Mouse (Mus musculus) cerebellum, adult 2 months (tissue): ENCODE measurements at regions not wholly inside any gene's neighbourhood (a gene's known extent, or its start where the extent isn't known, plus 50 kb on each side); places are given as distances from the start of the nearest gene placed in this dataset.

Source experiments
- CTCF ChIP-seq: fragments of 200-500 bp; IDR thresholded peaks from 2 replicates; pipeline ENCODE4 v1.5.1; 2011; ENCODE audit warnings: low read depth, mild to moderate bottlenecking, control low read depth, low read length, moderate library complexity, borderline replicate concordance; ENCODE audit not compliant: insufficient read depth
- POLR2A ChIP-seq: fragments of 200-500 bp; IDR thresholded peaks from 2 replicates; pipeline ENCODE4 v1.6.1; 2011; ENCODE audit warnings: low read length, control low read depth, borderline replicate concordance; ENCODE audit not compliant: insufficient read depth

GRCm38 (mm10) chr4:93555787-93556760 is 220.8 kb upstream of the Tusc1 start:
- no peak for TF ChIP-seq CTCF
- TF ChIP-seq POLR2A: no peak
